Mouse (Mus musculus): ENCODE measurements around the gene Atg7. TPM values are rescaled to one million over a fixed set of nuclear protein-coding genes. Genes with fewer than 3 reads are reported as not detected.
"Not testable (repeated sequence)": the region's sequence is repeated elsewhere in the genome, so short reads cannot be mapped to it uniquely, and the experiment has no call there.

The Atg7 gene
- total RNA-seq, 1 experiment = 14.6 TPM

GRCm38 (mm10) chr6:114886504-114887361 lies 243.8 kb downstream of the Atg7 start:
- H3K9ac ChIP-seq (ENCODE audit: insufficient read depth, low read depth, low read length, poor library complexity, severe bottlenecking) = no peak overlapping the region
- no peaks in the 10 kb centered on the region for H3K36me3 ChIP-seq (ENCODE audit: control insufficient read depth, insufficient read depth, low read length, poor library complexity, severe bottlenecking)
- no peak overlapping the region for H3K4me3 ChIP-seq (ENCODE audit: insufficient read depth in 1 of 2, low read depth in 1 of 2, low read length in 2 of 2, poor library complexity in 1 of 2, severe bottlenecking in 1 of 2)
- DNase-seq (ENCODE audit: low read depth, low spot score) = no peak
- no peaks in the 10 kb centered on the region for H3K9me3 ChIP-seq (ENCODE audit: control insufficient read depth, insufficient read depth, low read depth, low read length)
- in situ Hi-C loops (cut with MboI; ENCODE audit: low sequenced_read_pairs in 2 of 2, unreplicated experiment in 2 of 2) = no loop called here
- H3K27ac ChIP-seq (ENCODE audit: insufficient read depth, low read depth, low read length, poor library complexity, severe bottlenecking) = no peak overlapping the region
- no peak for TF ChIP-seq ZC3H11A (IDR thresholded peaks at IDR 0.05; ENCODE audit: borderline replicate concordance, low read depth, low read length)
- no peak for TF ChIP-seq ZNF384 (IDR thresholded peaks at IDR 0.05; ENCODE audit: low read depth, low read length)
- TF ChIP-seq MAFK (IDR thresholded peaks at IDR 0.05; ENCODE audit: insufficient read depth, low read depth, low read length) = no peak
- peaks cover 4 to 18% of the 10 kb centered on the region in 2 experiments for H3K4me1 ChIP-seq (ENCODE audit: control insufficient read depth in 2 of 2, insufficient read depth in 2 of 2, low read length in 2 of 2, poor library complexity in 1 of 2)

GRCm38 (mm10) chr6:114888922-114889321 lies 246.0 kb downstream of the Atg7 start:
- TF ChIP-seq CHD2 (IDR thresholded peaks at IDR 0.05; ENCODE audit: low read depth, low read length) (no peak), MAFK (IDR thresholded peaks at IDR 0.05; ENCODE audit: insufficient read depth, low read depth, low read length) (peak; percentile 75), ZNF384 (IDR thresholded peaks at IDR 0.05; ENCODE audit: low read depth, low read length) (no peak), ZC3H11A (IDR thresholded peaks at IDR 0.05; ENCODE audit: borderline replicate concordance, low read depth, low read length) (peak; percentile 19; the same call in 1 of the 2 replicates), HCFC1 (IDR thresholded peaks at IDR 0.05; ENCODE audit: borderline replicate concordance, insufficient read depth, low read length) (no peak)
- Histone ChIP-seq H3K9ac (ENCODE audit: insufficient read depth, low read depth, low read length, poor library complexity, severe bottlenecking) (peak overlapping the region; percentile 40; the same call in 1 of the 2 replicates), H3K36me3 (ENCODE audit: control insufficient read depth, insufficient read depth, low read length, poor library complexity, severe bottlenecking) (no peaks in the 10 kb centered on the region), H3K4me1 (ENCODE audit: control insufficient read depth in 2 of 2, insufficient read depth in 2 of 2, low read length in 2 of 2, poor library complexity in 1 of 2) (peaks cover 4 to 7% of the 10 kb centered on the region in 2 experiments; a peak in 2 of 4 replicates), H3K4me3 (ENCODE audit: insufficient read depth in 1 of 2, low read depth in 1 of 2, low read length in 2 of 2, poor library complexity in 1 of 2, severe bottlenecking in 1 of 2) (no peak overlapping the region), H3K27ac (ENCODE audit: insufficient read depth, low read depth, low read length, poor library complexity, severe bottlenecking) (no peak overlapping the region), H3K9me3 (ENCODE audit: control insufficient read depth, insufficient read depth, low read depth, low read length) (no peaks in the 10 kb centered on the region)
- DNase-seq (ENCODE audit: low read depth, low spot score) = peak; percentile 56
- in situ Hi-C loops (cut with MboI; ENCODE audit: low sequenced_read_pairs in 2 of 2, unreplicated experiment in 2 of 2) = no loop called here

GRCm38 (mm10) chr6:114889971-114890370 lies 247.1 kb downstream of the Atg7 start:
- H3K4me1 ChIP-seq (ENCODE audit: control insufficient read depth in 2 of 2, insufficient read depth in 2 of 2, low read length in 2 of 2, poor library complexity in 1 of 2); in situ Hi-C loops (cut with MboI; ENCODE audit: low sequenced_read_pairs in 2 of 2, unreplicated experiment in 2 of 2); DNase-seq (ENCODE audit: low read depth, low spot score); H3K9ac ChIP-seq (ENCODE audit: insufficient read depth, low read depth, low read length, poor library complexity, severe bottlenecking); H3K9me3 ChIP-seq (ENCODE audit: control insufficient read depth, insufficient read depth, low read depth, low read length); H3K27ac ChIP-seq (ENCODE audit: insufficient read depth, low read depth, low read length, poor library complexity, severe bottlenecking); H3K4me3 ChIP-seq (ENCODE audit: insufficient read depth in 1 of 2, low read depth in 1 of 2, low read length in 2 of 2, poor library complexity in 1 of 2, severe bottlenecking in 1 of 2); H3K36me3 ChIP-seq (ENCODE audit: control insufficient read depth, insufficient read depth, low read length, poor library complexity, severe bottlenecking): not testable (repeated sequence)

GRCm38 (mm10) chr6:114890411-114891115 lies 247.7 kb downstream of the Atg7 start:
- Histone ChIP-seq H3K4me1 (ENCODE audit: control insufficient read depth in 2 of 2, insufficient read depth in 2 of 2, low read length in 2 of 2, poor library complexity in 1 of 2) (peaks cover 4 to 7% of the 10 kb centered on the region in 2 experiments; a peak in 2 of 4 replicates), H3K36me3 (ENCODE audit: control insufficient read depth, insufficient read depth, low read length, poor library complexity, severe bottlenecking) (no peaks in the 10 kb centered on the region), H3K9ac (ENCODE audit: insufficient read depth, low read depth, low read length, poor library complexity, severe bottlenecking) (no peak overlapping the region), H3K9me3 (ENCODE audit: control insufficient read depth, insufficient read depth, low read depth, low read length) (no peaks in the 10 kb centered on the region), H3K27ac (ENCODE audit: insufficient read depth, low read depth, low read length, poor library complexity, severe bottlenecking) (no peak overlapping the region), H3K4me3 (ENCODE audit: insufficient read depth in 1 of 2, low read depth in 1 of 2, low read length in 2 of 2, poor library complexity in 1 of 2, severe bottlenecking in 1 of 2) (no peak overlapping the region)
- in situ Hi-C loops (cut with MboI; ENCODE audit: low sequenced_read_pairs in 2 of 2, unreplicated experiment in 2 of 2) = no loop called here
- TF ChIP-seq HCFC1 (IDR thresholded peaks at IDR 0.05; ENCODE audit: borderline replicate concordance, insufficient read depth, low read length) (no peak), ZNF384 (IDR thresholded peaks at IDR 0.05; ENCODE audit: low read depth, low read length) (no peak), MAFK (IDR thresholded peaks at IDR 0.05; ENCODE audit: insufficient read depth, low read depth, low read length) (no peak), ZC3H11A (IDR thresholded peaks at IDR 0.05; ENCODE audit: borderline replicate concordance, low read depth, low read length) (no peak), CHD2 (IDR thresholded peaks at IDR 0.05; ENCODE audit: low read depth, low read length) (no peak)
- DNase-seq (ENCODE audit: low read depth, low spot score) = no peak
